Mouse (Mus musculus) stomach, postnatal 0 days (tissue): ENCODE measurements around the gene Tmem222.

ENCODE experiments used
- CTCF ChIP-seq: IDR thresholded peaks from 2 replicates; pipeline ENCODE4 v1.5.1; 2016; ENCODE audit warnings: antibody characterized with exemption, low read depth, mild to moderate bottlenecking, moderate library complexity
- EP300 ChIP-seq: optimal IDR thresholded peaks from 2 replicates; pipeline ENCODE3; 2016; ENCODE audit warnings: antibody characterized with exemption

DNA sequence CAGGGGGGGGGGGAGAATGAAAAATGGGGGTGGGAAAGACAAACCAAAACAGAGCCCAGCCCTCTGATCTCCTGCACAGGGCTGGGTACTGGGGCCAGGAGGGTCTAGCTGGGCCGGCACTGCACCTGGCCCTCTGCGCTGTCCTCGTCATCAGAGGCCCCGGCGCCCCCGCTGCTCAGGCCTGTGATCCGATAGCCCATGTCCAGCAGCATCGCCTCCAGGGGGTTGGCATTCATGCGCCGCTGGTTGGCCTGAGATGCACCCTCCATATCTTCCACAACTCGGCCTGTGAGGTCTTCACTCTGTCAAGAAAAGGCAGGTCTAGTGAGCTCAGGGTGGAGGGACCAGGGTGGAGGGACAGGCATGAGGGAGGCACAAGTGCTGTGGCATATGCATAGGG, 16.5 kb upstream of the Tmem222 start:
- TF ChIP-seq EP300 (no peak), CTCF (no peak)
